Mouse (Mus musculus) liver, postnatal 0 days (tissue): Measurements from ENCODE around the gene Cryba4.

ENCODE experiments used
- CTCF ChIP-seq: sonication (generic); IDR thresholded peaks from 2 replicates; pipeline ENCODE4 v1.5.1; 2016; ENCODE audit warnings: antibody characterized with exemption, low read depth
- EP300 ChIP-seq: IDR thresholded peaks from 2 replicates; pipeline ENCODE4 v1.6.1; 2016; ENCODE audit warnings: antibody characterized with exemption, low read depth, mild to moderate bottlenecking

GRCm38 (mm10) chr5:112296404-112297181, 44.3 kb upstream of the Cryba4 start:
- TF ChIP-seq CTCF, result no peak
- 0 out of 2 replicates have a peak, but pooled peaks have one; percentile 25 for TF ChIP-seq EP300
